Mouse (Mus musculus) c-Kit-positive CD71-positive TER-119-negative erythroid progenitor cells, embryonic 14.5 days (primary cell): ENCODE data around the gene Eif5.
"Not testable (repeated sequence)": the region's sequence is repeated elsewhere in the genome, so short reads cannot be mapped to it uniquely, and the experiment has no call there.

Experiments
- DNase-seq: peaks from one replicate; pipeline ENCODE4 v3.0.0-alpha.2; 2013; ENCODE audit warnings: low read depth

The Eif5 gene

GRCm38 (mm10) chr12:111524883-111525282, 12.9 kb upstream of the Eif5 start:
- no peak for DNase-seq

GRCm38 (mm10) chr12:111527643-111528281, 10.1 kb upstream of the Eif5 start:
- no peak for DNase-seq

- no peak for DNase-seq
Measured at GRCm38 (mm10) chr12:111529192-111529591, 8.6 kb upstream of the Eif5 start.

- no peak for DNase-seq
Measured at GRCm38 (mm10) chr12:111533096-111533794, 4.6 kb upstream of the Eif5 start.

- peak; percentile 76 for DNase-seq
Measured at GRCm38 (mm10) chr12:111535281-111535680, 2.5 kb upstream of the Eif5 start.

GRCm38 (mm10) chr12:111535762-111536161, 2.1 kb upstream of the Eif5 start:
- no peak for DNase-seq

- DNase-seq = no peak
Measured at GRCm38 (mm10) chr12:111536746-111537145, 1.1 kb upstream of the Eif5 start.

GRCm38 (mm10) chr12:111537341-111537740, 475 bp upstream of the Eif5 start:
- no peak for DNase-seq

- no peak for DNase-seq
Measured at GRCm38 (mm10) chr12:111538292-111539040, 650 bp downstream of the Eif5 start.

GRCm38 (mm10) chr12:111539041-111539345, 1.2 kb downstream of the Eif5 start:
- no peak for DNase-seq

- no peak for DNase-seq
Measured at GRCm38 (mm10) chr12:111547070-111547469, 9.3 kb downstream of the Eif5 start.

- no peak for DNase-seq
Measured at GRCm38 (mm10) chr12:111548555-111549289, 10.9 kb downstream of the Eif5 start.

GRCm38 (mm10) chr12:111550679-111551078, 12.9 kb downstream of the Eif5 start:
- no peak for DNase-seq

- no peak for DNase-seq
Measured at GRCm38 (mm10) chr12:111552342-111552741, 14.5 kb downstream of the Eif5 start.

GRCm38 (mm10) chr12:111555357-111555756, 17.5 kb downstream of the Eif5 start:
- no peak for DNase-seq

GRCm38 (mm10) chr12:111555893-111556292, 18.1 kb downstream of the Eif5 start:
- not testable (repeated sequence) for DNase-seq

- DNase-seq = no peak
Measured at GRCm38 (mm10) chr12:111557538-111557937, 19.7 kb downstream of the Eif5 start.

- peak; percentile 47 for DNase-seq
Measured at GRCm38 (mm10) chr12:111558655-111559054, 20.8 kb downstream of the Eif5 start.

GRCm38 (mm10) chr12:111559647-111560258, 21.9 kb downstream of the Eif5 start:
- no peak for DNase-seq

- no peak for DNase-seq
Measured at GRCm38 (mm10) chr12:111560286-111560685, 22.5 kb downstream of the Eif5 start.

- DNase-seq = no peak
Measured at GRCm38 (mm10) chr12:111562276-111562814, 24.5 kb downstream of the Eif5 start.
